Mouse (Mus musculus) brain, embryonic 14.5 days (tissue): ENCODE measurements around the gene Rapgefl1.

ENCODE experiments used
- CTCF ChIP-seq: fragments of 200-500 bp; IDR thresholded peaks from 2 replicates; pipeline ENCODE4 v1.5.1; 2012; ENCODE audit warnings: inconsistent platforms, mild to moderate bottlenecking, moderate library complexity, borderline replicate concordance; ENCODE audit not compliant: insufficient read depth, insufficient read length; ENCODE audit errors: extremely low read depth
- POLR2A ChIP-seq: fragments of 200-500 bp; IDR thresholded peaks from 2 replicates; pipeline ENCODE4 v1.6.1; 2012; ENCODE audit warnings: mild to moderate bottlenecking, inconsistent platforms, borderline replicate concordance; ENCODE audit not compliant: poor library complexity, insufficient read depth, insufficient read length, severe bottlenecking; ENCODE audit errors: extremely low read depth

DNA sequence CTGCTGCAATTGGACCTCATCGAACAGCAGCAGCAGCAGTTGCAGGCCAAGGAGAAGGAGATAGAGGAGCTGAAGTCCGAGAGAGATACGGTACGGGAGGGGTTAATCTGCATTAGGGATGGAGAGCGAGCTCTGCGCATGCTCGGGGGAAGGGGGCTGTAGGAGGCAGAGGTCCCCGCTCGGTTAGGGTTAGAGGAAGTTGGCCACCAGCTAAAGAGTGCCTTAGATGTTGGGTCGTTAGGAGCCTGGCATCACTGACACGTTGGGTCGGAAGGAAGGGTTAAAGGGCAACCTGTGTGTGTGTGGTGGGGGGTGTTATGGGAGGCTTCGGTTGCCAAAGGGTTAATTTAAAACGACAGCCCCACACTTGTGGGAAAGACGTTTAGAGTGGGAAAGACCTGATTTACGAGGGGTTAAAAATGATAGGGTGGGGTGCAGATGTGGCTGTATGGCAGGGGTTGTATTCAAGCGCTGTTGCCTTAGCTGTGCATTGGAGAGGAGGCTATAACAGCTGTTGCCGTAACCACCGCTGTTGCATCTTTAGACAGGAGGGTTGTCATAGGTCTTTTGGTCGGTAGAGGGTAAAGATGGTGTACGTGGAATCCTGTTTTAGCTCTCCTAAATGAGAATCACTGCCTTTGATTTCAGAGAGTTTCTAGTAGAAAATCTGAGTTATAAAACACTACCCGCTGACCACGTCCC, 39.9 kb upstream of the Rapgefl1 start:
- TF ChIP-seq CTCF = no peak
- TF ChIP-seq POLR2A = no peak
